Mouse (Mus musculus) limb, embryonic 10.5 days (tissue): ENCODE results near the gene Stard3. TPM values are rescaled to one million over a fixed set of nuclear protein-coding genes. Genes with fewer than 3 reads are reported as not detected.

Experiments
- DNase-seq: peaks from one replicate; pipeline ENCODE4 v3.0.0-alpha.2; 2017; ENCODE audit warnings: low spot score
- H3K27ac ChIP-seq: fragments of 300-500 bp; sonication (generic); 2 replicates; pipeline ENCODE4 v1.5.1; 2016; ENCODE audit warnings: mild to moderate bottlenecking
- H3K27me3 ChIP-seq: fragments of 300-500 bp; sonication (generic); 2 replicates; pipeline ENCODE4 v1.6.1; 2016; ENCODE audit warnings: low read depth, mild to moderate bottlenecking; ENCODE audit not compliant: poor library complexity, severe bottlenecking
- H3K36me3 ChIP-seq: fragments of 300-500 bp; sonication (generic); 2 replicates; pipeline ENCODE4 v1.6.1; 2016; ENCODE audit warnings: mild to moderate bottlenecking, moderate library complexity
- H3K4me1 ChIP-seq: fragments of 300-500 bp; sonication (generic); 2 replicates; pipeline ENCODE4 v1.6.1; 2016
- H3K4me3 ChIP-seq: fragments of 300-500 bp; sonication (generic); 2 replicates; pipeline ENCODE4 v1.5.1; 2016; ENCODE audit warnings: mild to moderate bottlenecking, moderate library complexity
- H3K9me3 ChIP-seq: fragments of 300-500 bp; sonication (generic); replicated peaks from 2 replicates; pipeline ENCODE4 v1.6.1; 2016; ENCODE audit warnings: mild to moderate bottlenecking
- WGBS: fragments of 180-500 bp; shearing (Covaris S2); methylation state at CpG from one replicate; pipeline ENCODE4 v1.1.7; 2016; 5-methylcytosine and 5-hydroxymethylcytosine counted together
- polyA plus RNA-seq: library from polyadenylated mRNA; unstranded; fragments of >200 nt; fragmentation: Nextera tagmentation; extraction: Ambion mirVana; gene quantifications from 2 replicates; pipeline ENCODE4 v1.2.1, GENCODE M21; 2016

Stard3 gene
- polyA plus RNA-seq, 1 experiment from 2014 or later, result 41.3 TPM

- Histone ChIP-seq H3K9me3 (no peaks in the 10 kb centered on the region), H3K36me3 (no peaks in the 10 kb centered on the region; the same call in 1 of the 2 replicates), H3K27ac (no peak overlapping the region), H3K4me3 (no peak overlapping the region), H3K4me1 (peaks cover 35% of the 10 kb centered on the region), H3K27me3 (peaks cover 100% of the 10 kb centered on the region)
- DNase-seq, result no peak
- 29% methylated on average over 9 of the region's 9 CpGs for WGBS
These were observed 31.1 kb downstream of the Stard3 start for GRCm38 (mm10) chr11:98389221-98389780.

DNA sequence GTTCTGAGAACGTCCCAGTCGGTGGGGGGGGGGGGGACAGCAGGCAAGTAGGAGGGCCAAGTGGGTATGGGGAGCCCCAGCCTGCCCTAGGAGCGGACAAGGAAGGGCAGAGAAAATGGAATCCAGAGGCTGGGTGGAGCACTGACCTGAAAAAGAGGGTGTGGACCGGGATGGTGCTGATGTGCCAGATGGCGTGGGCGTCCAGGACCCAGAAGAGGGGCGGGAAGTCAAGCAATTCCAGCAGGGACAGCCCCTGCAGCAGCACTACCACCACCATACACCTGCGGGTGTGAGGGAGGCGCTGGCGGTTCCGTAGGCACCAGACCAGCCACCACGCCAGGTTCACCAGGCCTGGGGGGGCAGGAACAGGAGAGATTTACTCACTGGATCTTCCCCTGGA, 32.0 kb downstream of the Stard3 start:
- DNase-seq, result no peak
- Histone ChIP-seq H3K27me3 (peaks cover 94% of the 10 kb centered on the region), H3K36me3 (no peaks in the 10 kb centered on the region; the same call in 1 of the 2 replicates), H3K4me3 (no peak overlapping the region), H3K27ac (no peak overlapping the region), H3K4me1 (peaks cover 35% of the 10 kb centered on the region), H3K9me3 (no peaks in the 10 kb centered on the region)
- 68% methylated on average over 12 of the region's 12 CpGs for WGBS

- Histone ChIP-seq H3K4me1 (peaks cover 26% of the 10 kb centered on the region), H3K27ac (no peak overlapping the region), H3K9me3 (no peaks in the 10 kb centered on the region), H3K27me3 (peaks cover 75% of the 10 kb centered on the region), H3K4me3 (peak overlapping the region; percentile 9; the same call in 1 of the 2 replicates), H3K36me3 (no peaks in the 10 kb centered on the region; the same call in 1 of the 2 replicates)
- WGBS, result 9% methylated on average over 6 of the region's 8 CpGs
- DNase-seq, result no peak
These were observed 33.9 kb downstream of the Stard3 start for GRCm38 (mm10) chr11:98392034-98392433.

GRCm38 (mm10) chr11:98392645-98393044, 34.5 kb downstream of the Stard3 start:
- Histone ChIP-seq H3K27me3 (peaks cover 69% of the 10 kb centered on the region), H3K4me3 (peak overlapping the region; percentile 9; the same call in 1 of the 2 replicates), H3K36me3 (no peaks in the 10 kb centered on the region; the same call in 1 of the 2 replicates), H3K9me3 (no peaks in the 10 kb centered on the region), H3K27ac (peak overlapping the region; percentile 28; the same call in 1 of the 2 replicates), H3K4me1 (peaks cover 25% of the 10 kb centered on the region)
- no peak for DNase-seq
- 31% methylated on average over 4 of the region's 4 CpGs for WGBS

DNA sequence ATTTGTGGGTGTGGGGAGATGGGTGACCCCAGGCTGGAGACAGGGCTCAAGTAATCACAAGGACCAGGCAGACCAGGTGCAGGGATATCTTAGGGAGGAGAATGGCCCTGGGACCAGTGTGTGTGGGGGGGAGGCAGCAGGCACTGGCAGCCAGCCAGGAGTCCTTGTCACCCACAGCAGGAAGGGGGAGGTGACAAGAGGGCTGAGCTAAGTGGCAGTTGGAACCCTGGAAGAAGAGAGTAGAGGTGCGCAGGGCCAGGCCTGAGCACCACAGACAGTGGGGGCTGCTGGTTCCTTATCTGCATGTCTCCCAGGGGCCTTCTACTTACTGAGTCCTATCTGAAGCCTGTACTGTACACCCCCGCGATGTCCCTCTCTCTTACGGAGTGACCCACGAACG, 35.1 kb downstream of the Stard3 start:
- peaks cover 22% of the 10 kb centered on the region for H3K4me1 ChIP-seq
- H3K27me3 ChIP-seq, result peaks cover 63% of the 10 kb centered on the region
- no peak for DNase-seq
- no peak overlapping the region for H3K27ac ChIP-seq
- WGBS, result 73% methylated on average over 6 of the region's 6 CpGs
- no peaks in the 10 kb centered on the region for H3K9me3 ChIP-seq
- H3K36me3 ChIP-seq, result no peaks in the 10 kb centered on the region; the same call in 1 of the 2 replicates
- H3K4me3 ChIP-seq, result no peak overlapping the region

- DNase-seq, result no peak
- H3K36me3 ChIP-seq, result no peaks in the 10 kb centered on the region; the same call in 1 of the 2 replicates
- no peak overlapping the region for H3K27ac ChIP-seq
- no peak overlapping the region for H3K4me3 ChIP-seq
- H3K27me3 ChIP-seq, result peaks cover 53% of the 10 kb centered on the region
- 49% methylated on average over 6 of the region's 6 CpGs for WGBS
- H3K4me1 ChIP-seq, result peaks cover 24% of the 10 kb centered on the region
- no peaks in the 10 kb centered on the region for H3K9me3 ChIP-seq
These were observed 36.1 kb downstream of the Stard3 start for GRCm38 (mm10) chr11:98394301-98394700.

DNA sequence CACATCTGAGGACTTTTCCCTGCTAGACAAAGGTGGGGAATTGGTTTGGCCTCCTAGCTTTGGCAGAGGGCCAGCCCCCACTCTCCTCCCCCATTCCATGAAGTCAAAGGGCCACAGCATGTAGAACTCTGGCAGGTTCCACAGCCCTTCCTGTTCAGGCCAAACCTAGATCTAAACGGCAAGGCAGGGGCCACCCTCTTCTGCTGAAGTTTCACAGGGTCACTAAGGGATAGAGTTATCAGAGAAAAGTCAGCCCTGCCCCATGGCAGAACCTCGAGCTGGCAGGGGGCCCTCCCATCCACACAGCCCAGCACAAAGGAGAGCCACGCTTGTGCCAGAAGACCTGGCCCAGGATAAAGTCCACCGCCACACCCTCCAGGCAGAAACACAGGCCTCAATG, 36.9 kb downstream of the Stard3 start:
- Histone ChIP-seq H3K27ac (no peak overlapping the region), H3K4me1 (peaks cover 31% of the 10 kb centered on the region), H3K36me3 (no peaks in the 10 kb centered on the region; the same call in 1 of the 2 replicates), H3K27me3 (peaks cover 45% of the 10 kb centered on the region), H3K9me3 (no peaks in the 10 kb centered on the region), H3K4me3 (no peak overlapping the region)
- 60% methylated on average over 4 of the region's 4 CpGs for WGBS
- DNase-seq, result no peak

- WGBS, result 90% methylated on average over 7 of the region's 7 CpGs
These were observed 39.8 kb downstream of the Stard3 start for GRCm38 (mm10) chr11:98397946-98398345.

GRCm38 (mm10) chr11:98400161-98400726, 42.1 kb downstream of the Stard3 start, which contains the start of gene Pgap3:
Pgap3 (minus strand) TSS chr11:98400490.
- H3K27ac ChIP-seq, result peak within 1 kb of the TSS; percentile 97
- H3K27me3 ChIP-seq, result no peaks in the 10 kb centered on the region
- H3K9me3 ChIP-seq, result no peaks in the 10 kb centered on the region
- peaks cover 16% of the 10 kb centered on the region for H3K4me1 ChIP-seq
- peak; percentile 92 for DNase-seq
- under 1% methylated on average over 40 of the region's 40 CpGs for WGBS
- no peaks in the 10 kb centered on the region for H3K36me3 ChIP-seq
- H3K4me3 ChIP-seq, result peak within 1 kb of the TSS; percentile 83

More at GRCm38 (mm10) chr11:98397946-98398345, 39.8 kb downstream of the Stard3 start:
- H3K9me3 ChIP-seq, result no peaks in the 10 kb centered on the region
- no peak overlapping the region for H3K4me3 ChIP-seq
- no peaks in the 10 kb centered on the region; the same call in 1 of the 2 replicates for H3K36me3 ChIP-seq
- 0 out of 2 replicates have a peak overlapping the region, but pooled peaks have one; percentile 3 for H3K27ac ChIP-seq
- no peak for DNase-seq
- peaks cover 21% of the 10 kb centered on the region for H3K4me1 ChIP-seq
- peaks cover 16% of the 10 kb centered on the region; the same call in 1 of the 2 replicates for H3K27me3 ChIP-seq

DNA sequence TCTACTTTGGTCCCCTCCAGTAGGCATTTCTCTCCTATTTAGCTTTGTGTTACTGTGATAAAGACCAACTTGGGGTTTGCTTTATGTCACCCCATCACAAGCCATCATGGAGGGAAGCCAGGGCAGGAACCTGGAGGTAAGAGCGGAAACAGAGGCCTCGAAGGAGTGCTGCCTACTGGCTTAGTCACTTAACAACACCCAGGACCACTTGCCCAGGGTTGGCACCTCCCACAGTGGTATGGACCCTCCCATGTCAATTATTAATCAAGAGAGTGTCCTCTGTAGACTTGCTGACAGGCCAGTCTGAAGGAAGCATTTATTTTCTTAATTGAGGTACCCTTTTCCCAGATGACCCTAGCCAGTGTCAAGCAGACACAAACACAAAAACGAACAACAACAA, 42.6 kb downstream of the Stard3 start:
- peak overlapping the region; percentile 97 for H3K27ac ChIP-seq
- no peaks in the 10 kb centered on the region for H3K27me3 ChIP-seq
- 61% methylated on average over 3 of the region's 3 CpGs for WGBS

GRCm38 (mm10) chr11:98406621-98407020, 48.5 kb downstream of the Stard3 start:
- no peaks in the 10 kb centered on the region for H3K9me3 ChIP-seq
- no peak overlapping the region for H3K27ac ChIP-seq
- no peak for DNase-seq
- peaks cover 13% of the 10 kb centered on the region for H3K4me1 ChIP-seq
- no peak overlapping the region for H3K4me3 ChIP-seq
- WGBS, result 76% methylated on average over 6 of the region's 6 CpGs
- H3K36me3 ChIP-seq, result no peaks in the 10 kb centered on the region
- peaks cover 18% of the 10 kb centered on the region for H3K27me3 ChIP-seq

More for the DNA sequence above, 42.6 kb downstream of the Stard3 start:
- H3K36me3 ChIP-seq, result no peaks in the 10 kb centered on the region
- H3K4me1 ChIP-seq, result peaks cover 16% of the 10 kb centered on the region
- H3K9me3 ChIP-seq, result no peaks in the 10 kb centered on the region
- peak overlapping the region; percentile 83 for H3K4me3 ChIP-seq
- DNase-seq, result no peak

- H3K36me3 ChIP-seq, result no peaks in the 10 kb centered on the region
- peak overlapping the region; percentile 16; the same call in 1 of the 2 replicates for H3K4me3 ChIP-seq
- H3K27ac ChIP-seq, result peak overlapping the region; percentile 73
- peaks cover 21% of the 10 kb centered on the region for H3K27me3 ChIP-seq
- no peaks in the 10 kb centered on the region for H3K9me3 ChIP-seq
- WGBS, result 56% methylated on average over 8 of the region's 8 CpGs
- DNase-seq, result no peak
- H3K4me1 ChIP-seq, result peaks cover 35% of the 10 kb centered on the region
These were observed 50.7 kb downstream of the Stard3 start for GRCm38 (mm10) chr11:98408872-98409271.

DNA sequence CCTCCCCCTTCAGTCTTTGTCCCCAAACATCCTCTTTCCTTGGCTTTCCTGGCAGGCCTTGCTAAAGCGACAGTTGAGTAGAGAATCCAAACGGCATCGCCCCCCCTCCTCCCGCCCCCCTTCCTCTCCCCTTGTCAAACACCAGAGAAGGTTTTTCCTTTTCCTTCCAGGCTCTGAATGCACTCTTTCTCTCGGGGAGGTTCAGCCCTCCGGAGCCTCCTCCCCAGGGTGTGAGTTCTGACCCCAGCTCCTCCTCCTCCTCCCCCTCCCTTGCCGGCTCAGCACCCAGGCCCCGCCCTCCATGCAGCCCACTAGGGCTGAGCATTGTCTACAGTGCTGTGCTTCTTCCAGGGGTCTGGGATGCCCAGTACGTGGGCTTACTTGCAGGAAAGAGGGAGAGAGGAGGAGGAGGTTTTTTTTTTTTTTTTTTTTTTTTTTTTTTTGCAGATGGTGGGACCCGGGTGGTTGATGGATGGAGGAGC, 51.2 kb downstream of the Stard3 start:
- Histone ChIP-seq H3K4me1 (peaks cover 40% of the 10 kb centered on the region), H3K4me3 (peak overlapping the region; percentile 16; the same call in 1 of the 2 replicates), H3K36me3 (no peaks in the 10 kb centered on the region), H3K27me3 (peaks cover 21% of the 10 kb centered on the region), H3K9me3 (no peaks in the 10 kb centered on the region), H3K27ac (peak overlapping the region; percentile 73)
- no peak for DNase-seq
- 6% methylated on average over 10 of the region's 10 CpGs for WGBS
